Mouse (Mus musculus): Measurements from ENCODE around the gene Cdk17. TPM values are rescaled to one million over a fixed set of nuclear protein-coding genes. Genes with fewer than 3 reads are reported as not detected.

Cdk17 gene
- polyA plus RNA-seq, 1 experiment from 2014 or later = 61.1 TPM

- Histone ChIP-seq H3K9ac (peak overlapping the region; percentile 24; the same call in 1 of the 2 replicates), H3K9me3 (ENCODE audit: control insufficient read depth, low read length) (no peaks in the 10 kb centered on the region), H3K36me3 (replicated peaks; ENCODE audit: control insufficient read depth, insufficient read depth) (peaks cover 5% of the 10 kb centered on the region; the same call in 1 of the 2 replicates), H3K4me2 (replicated peaks) (peak overlapping the region; percentile 50), H3K4me1 (replicated peaks; ENCODE audit: control insufficient read depth, insufficient read depth, low read length) (peaks cover 42% of the 10 kb centered on the region), H3K27ac (peak overlapping the region; percentile 69), H3K4me3 (replicated peaks; ENCODE audit: low read length) (no peak overlapping the region), H3K27me3 (ENCODE audit: control insufficient read depth, insufficient read depth, low read length) (no peaks in the 10 kb centered on the region)
- ATAC-seq (ENCODE audit: low FRiP score) (peak; percentile 42), DNase-seq (ENCODE audit: low spot score) (peak; percentile 70)
- 26% methylated on average over 15 of the region's 16 CpGs for WGBS
Observed at GRCm38 (mm10) chr10:93261132-93261980, 100.7 kb downstream of the Cdk17 start.

GRCm38 (mm10) chr10:93261981-93262499 lies 101.4 kb downstream of the Cdk17 start:
- H3K27me3 ChIP-seq (ENCODE audit: control insufficient read depth, insufficient read depth, low read length) = no peaks in the 10 kb centered on the region
- WGBS = 15% methylated on average over 15 of the region's 15 CpGs
- peaks cover 42% of the 10 kb centered on the region for H3K4me1 ChIP-seq (replicated peaks; ENCODE audit: control insufficient read depth, insufficient read depth, low read length)
- H3K27ac ChIP-seq = peak overlapping the region; percentile 69
- peaks cover 5% of the 10 kb centered on the region; the same call in 1 of the 2 replicates for H3K36me3 ChIP-seq (replicated peaks; ENCODE audit: control insufficient read depth, insufficient read depth)
- DNase-seq (ENCODE audit: low spot score) (no peak), ATAC-seq (ENCODE audit: low FRiP score) (peak; percentile 55)
- H3K9ac ChIP-seq = peak overlapping the region; percentile 24; the same call in 1 of the 2 replicates
- H3K9me3 ChIP-seq (ENCODE audit: control insufficient read depth, low read length) = no peaks in the 10 kb centered on the region
- H3K4me2 ChIP-seq (replicated peaks) = peak overlapping the region; percentile 50
- H3K4me3 ChIP-seq (replicated peaks; ENCODE audit: low read length) = no peak overlapping the region

- no peak overlapping the region for H3K9ac ChIP-seq
- H3K27me3 ChIP-seq (ENCODE audit: control insufficient read depth, insufficient read depth, low read length) = no peaks in the 10 kb centered on the region
- 33% methylated on average over 8 of the region's 8 CpGs for WGBS
- H3K27ac ChIP-seq = peak overlapping the region; percentile 18; the same call in 1 of the 2 replicates
- H3K4me2 ChIP-seq (replicated peaks) = no peak overlapping the region
- no peak for DNase-seq (ENCODE audit: low spot score)
- peak; percentile 50; the same call in 1 of the 2 replicates for ATAC-seq (ENCODE audit: low FRiP score)
- H3K4me1 ChIP-seq (replicated peaks; ENCODE audit: control insufficient read depth, insufficient read depth, low read length) = peaks cover 42% of the 10 kb centered on the region
- H3K36me3 ChIP-seq (replicated peaks; ENCODE audit: control insufficient read depth, insufficient read depth) = peaks cover 5% of the 10 kb centered on the region; the same call in 1 of the 2 replicates
- H3K4me3 ChIP-seq (replicated peaks; ENCODE audit: low read length) = no peak overlapping the region
- no peaks in the 10 kb centered on the region for H3K9me3 ChIP-seq (ENCODE audit: control insufficient read depth, low read length)
Observed at GRCm38 (mm10) chr10:93263431-93263830, 102.8 kb downstream of the Cdk17 start.

- H3K4me2 ChIP-seq (replicated peaks) = no peak overlapping the region
- no peaks in the 10 kb centered on the region for H3K27me3 ChIP-seq (ENCODE audit: control insufficient read depth, insufficient read depth, low read length)
- ATAC-seq (ENCODE audit: low FRiP score) = no peak
- H3K27ac ChIP-seq = peak overlapping the region; percentile 18; the same call in 1 of the 2 replicates
- H3K36me3 ChIP-seq (replicated peaks; ENCODE audit: control insufficient read depth, insufficient read depth) = peaks cover 5% of the 10 kb centered on the region; the same call in 1 of the 2 replicates
- H3K9me3 ChIP-seq (ENCODE audit: control insufficient read depth, low read length) = no peaks in the 10 kb centered on the region
- H3K4me3 ChIP-seq (replicated peaks; ENCODE audit: low read length) = no peak overlapping the region
- DNase-seq (ENCODE audit: low spot score) = no peak
- WGBS = 62% methylated on average over 5 of the region's 5 CpGs
- H3K9ac ChIP-seq = no peak overlapping the region
- peaks cover 42% of the 10 kb centered on the region for H3K4me1 ChIP-seq (replicated peaks; ENCODE audit: control insufficient read depth, insufficient read depth, low read length)
Observed at GRCm38 (mm10) chr10:93264001-93264400, 103.3 kb downstream of the Cdk17 start.

DNA sequence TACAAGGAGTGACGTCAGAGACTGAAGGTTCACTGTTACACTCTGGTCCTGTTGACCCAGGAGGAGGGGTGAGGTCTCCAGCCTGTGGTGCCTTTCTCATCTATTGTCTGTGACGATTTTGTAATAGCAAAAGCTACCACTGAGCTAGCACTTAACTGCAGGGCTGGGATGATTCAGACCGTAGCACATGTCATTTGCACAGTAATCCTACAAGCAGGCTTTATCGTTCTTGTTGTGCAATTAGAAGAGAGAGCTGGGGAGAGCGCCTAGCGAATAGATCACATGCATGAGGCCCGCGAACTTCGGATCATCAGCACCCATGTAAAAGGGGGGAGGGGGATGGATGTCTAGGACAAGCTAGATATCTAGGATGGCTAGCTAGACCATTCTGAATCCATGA lies 105.2 kb downstream of the Cdk17 start:
- WGBS = 79% methylated on average over 9 of the region's 9 CpGs

GRCm38 (mm10) chr10:93266521-93266920 lies 105.8 kb downstream of the Cdk17 start:
- no peaks in the 10 kb centered on the region for H3K9me3 ChIP-seq (ENCODE audit: control insufficient read depth, low read length)
- no peak overlapping the region for H3K4me3 ChIP-seq (replicated peaks; ENCODE audit: low read length)
- peaks cover 5% of the 10 kb centered on the region; the same call in 1 of the 2 replicates for H3K36me3 ChIP-seq (replicated peaks; ENCODE audit: control insufficient read depth, insufficient read depth)
- peaks cover 34% of the 10 kb centered on the region for H3K4me1 ChIP-seq (replicated peaks; ENCODE audit: control insufficient read depth, insufficient read depth, low read length)
- WGBS = 93% methylated on average over 7 of the region's 7 CpGs
- H3K9ac ChIP-seq = no peak overlapping the region
- DNase-seq (ENCODE audit: low spot score) (no peak), ATAC-seq (ENCODE audit: low FRiP score) (no peak)
- no peaks in the 10 kb centered on the region for H3K27me3 ChIP-seq (ENCODE audit: control insufficient read depth, insufficient read depth, low read length)
- H3K4me2 ChIP-seq (replicated peaks) = no peak overlapping the region
- no peak overlapping the region for H3K27ac ChIP-seq

More for the DNA sequence above, 105.2 kb downstream of the Cdk17 start:
- no peak overlapping the region for H3K9ac ChIP-seq
- ATAC-seq (ENCODE audit: low FRiP score) = no peak
- H3K36me3 ChIP-seq (replicated peaks; ENCODE audit: control insufficient read depth, insufficient read depth) = peaks cover 5% of the 10 kb centered on the region; the same call in 1 of the 2 replicates
- H3K27me3 ChIP-seq (ENCODE audit: control insufficient read depth, insufficient read depth, low read length) = no peaks in the 10 kb centered on the region
- no peak for DNase-seq (ENCODE audit: low spot score)
- H3K4me3 ChIP-seq (replicated peaks; ENCODE audit: low read length) = no peak overlapping the region
- no peak overlapping the region for H3K27ac ChIP-seq
- no peaks in the 10 kb centered on the region for H3K9me3 ChIP-seq (ENCODE audit: control insufficient read depth, low read length)
- no peak overlapping the region for H3K4me2 ChIP-seq (replicated peaks)
- peaks cover 41% of the 10 kb centered on the region for H3K4me1 ChIP-seq (replicated peaks; ENCODE audit: control insufficient read depth, insufficient read depth, low read length)

GRCm38 (mm10) chr10:93267509-93267908 lies 106.8 kb downstream of the Cdk17 start:
- Histone ChIP-seq H3K4me1 (replicated peaks; ENCODE audit: control insufficient read depth, insufficient read depth, low read length) (peaks cover 24% of the 10 kb centered on the region), H3K27me3 (ENCODE audit: control insufficient read depth, insufficient read depth, low read length) (no peaks in the 10 kb centered on the region), H3K4me2 (replicated peaks) (no peak overlapping the region), H3K4me3 (replicated peaks; ENCODE audit: low read length) (no peak overlapping the region), H3K9me3 (ENCODE audit: control insufficient read depth, low read length) (no peaks in the 10 kb centered on the region), H3K36me3 (replicated peaks; ENCODE audit: control insufficient read depth, insufficient read depth) (peaks cover 5% of the 10 kb centered on the region; the same call in 1 of the 2 replicates), H3K27ac (no peak overlapping the region), H3K9ac (no peak overlapping the region)
- WGBS = 96% methylated on average over 5 of the region's 5 CpGs
- no peak for DNase-seq (ENCODE audit: low spot score)
- ATAC-seq (ENCODE audit: low FRiP score) = no peak

GRCm38 (mm10) chr10:93268339-93268738 lies 107.7 kb downstream of the Cdk17 start:
- H3K4me2 ChIP-seq (replicated peaks) = no peak overlapping the region
- 98% methylated on average over 3 of the region's 3 CpGs for WGBS
- no peak overlapping the region for H3K27ac ChIP-seq
- no peak overlapping the region for H3K4me3 ChIP-seq (replicated peaks; ENCODE audit: low read length)
- DNase-seq (ENCODE audit: low spot score) (no peak), ATAC-seq (ENCODE audit: low FRiP score) (no peak)
- H3K36me3 ChIP-seq (replicated peaks; ENCODE audit: control insufficient read depth, insufficient read depth) = peaks cover 5% of the 10 kb centered on the region; the same call in 1 of the 2 replicates
- H3K4me1 ChIP-seq (replicated peaks; ENCODE audit: control insufficient read depth, insufficient read depth, low read length) = peaks cover 18% of the 10 kb centered on the region
- no peaks in the 10 kb centered on the region for H3K9me3 ChIP-seq (ENCODE audit: control insufficient read depth, low read length)
- no peaks in the 10 kb centered on the region for H3K27me3 ChIP-seq (ENCODE audit: control insufficient read depth, insufficient read depth, low read length)
- H3K9ac ChIP-seq = no peak overlapping the region

- peaks cover 6% of the 10 kb centered on the region for H3K4me1 ChIP-seq (replicated peaks; ENCODE audit: control insufficient read depth, insufficient read depth, low read length)
- H3K4me2 ChIP-seq (replicated peaks) = no peak overlapping the region
- no peak overlapping the region for H3K27ac ChIP-seq
- ATAC-seq (ENCODE audit: low FRiP score) = no peak
- H3K9me3 ChIP-seq (ENCODE audit: control insufficient read depth, low read length) = no peaks in the 10 kb centered on the region
- 77% methylated on average over 4 of the region's 4 CpGs for WGBS
- no peaks in the 10 kb centered on the region for H3K27me3 ChIP-seq (ENCODE audit: control insufficient read depth, insufficient read depth, low read length)
- no peak for DNase-seq (ENCODE audit: low spot score)
- no peak overlapping the region for H3K4me3 ChIP-seq (replicated peaks; ENCODE audit: low read length)
- no peak overlapping the region for H3K9ac ChIP-seq
- H3K36me3 ChIP-seq (replicated peaks; ENCODE audit: control insufficient read depth, insufficient read depth) = peaks cover 5% of the 10 kb centered on the region; the same call in 1 of the 2 replicates
Observed at GRCm38 (mm10) chr10:93269744-93270143, 109.1 kb downstream of the Cdk17 start.

All from hindbrain, embryonic 14.5 days (tissue).